Mouse (Mus musculus) thymus, adult 2 months (tissue): ENCODE results near the gene Ehd4. TPM values are rescaled to one million over a fixed set of nuclear protein-coding genes. Genes with fewer than 3 reads are reported as not detected.
A peak's percentile ranks its signal among the peaks of the same experiment; 100 is the strongest.

Source experiments
- DNase-seq: peaks from one replicate; pipeline ENCODE4 v3.0.0; 2021
- H3K27ac ChIP-seq: fragments of 200-500 bp; 2 replicates; pipeline ENCODE4 v1.5.1; 2012; ENCODE audit warnings: low read length, control low read depth; ENCODE audit not compliant: control insufficient read depth, insufficient read depth
- H3K27me3 ChIP-seq: fragments of 200-500 bp; 2 replicates; pipeline ENCODE4 v1.6.1; 2012; ENCODE audit warnings: mild to moderate bottlenecking, low read length, moderate library complexity, mixed read lengths; ENCODE audit not compliant: control insufficient read depth, insufficient read depth
- H3K36me3 ChIP-seq: fragments of 200-500 bp; 2 replicates; pipeline ENCODE4 v1.6.1; 2012; ENCODE audit warnings: mild to moderate bottlenecking, low read length, moderate library complexity; ENCODE audit not compliant: control insufficient read depth, insufficient read depth
- H3K4me1 ChIP-seq: fragments of 200-500 bp; replicated peaks from 2 replicates; pipeline ENCODE4 v1.6.1; 2012; ENCODE audit warnings: low read length; ENCODE audit not compliant: control insufficient read depth, insufficient read depth
- H3K4me3 ChIP-seq: fragments of 200-500 bp; 2 replicates; pipeline ENCODE4 v1.5.1; 2012; ENCODE audit warnings: mild to moderate bottlenecking, low read length, control low read depth, moderate library complexity; ENCODE audit not compliant: control insufficient read depth, insufficient read depth
- CTCF ChIP-seq: fragments of 200-500 bp; IDR thresholded peaks from 2 replicates; pipeline ENCODE4 v1.5.1; 2012; ENCODE audit warnings: mild to moderate bottlenecking, control low read depth, low read length, moderate library complexity, borderline replicate concordance; ENCODE audit not compliant: control insufficient read depth, poor library complexity, insufficient read depth; ENCODE audit errors: extremely low read depth
- POLR2A ChIP-seq: fragments of 200-500 bp; IDR thresholded peaks from 2 replicates; pipeline ENCODE4 v1.6.1; 2012; ENCODE audit warnings: mild to moderate bottlenecking, low read length, control low read depth, moderate library complexity; ENCODE audit not compliant: control insufficient read depth, poor library complexity, insufficient read depth; ENCODE audit errors: extremely low read depth
- WGBS: fragments of 180-500 bp; shearing (Covaris S2); methylation state at CpG from one replicate; pipeline ENCODE4 v1.1.7; 2018; 5-methylcytosine and 5-hydroxymethylcytosine counted together
- polyA plus RNA-seq: library from polyadenylated mRNA; depleted of rRNA; stranded (reverse); fragments of >200 nt; gene quantifications from 2 replicates; pipeline ENCODE4 v1.2.3, GENCODE M21; 2012

The Ehd4 gene
- polyA plus RNA-seq, 1 experiment: 24.3 TPM

- no peak overlapping the region for H3K4me3 ChIP-seq
- no peak for DNase-seq
These were observed 5.0 kb upstream of the Ehd4 start for GRCm38 (mm10) chr2:120159434-120159833.

GRCm38 (mm10) chr2:120158846-120159245, 4.4 kb upstream of the Ehd4 start:
- 13% methylated on average over 1 of the region's 1 CpGs for WGBS
- Histone ChIP-seq H3K4me1 (peaks cover 9% of the 10 kb centered on the region), H3K27ac (no peak overlapping the region), H3K4me3 (no peak overlapping the region), H3K36me3 (no peaks in the 10 kb centered on the region), H3K27me3 (no peaks in the 10 kb centered on the region)
- TF ChIP-seq CTCF: no peak
- TF ChIP-seq POLR2A: no peak
- DNase-seq: peak; percentile 71

More at GRCm38 (mm10) chr2:120159434-120159833, 5.0 kb upstream of the Ehd4 start:
- Histone ChIP-seq H3K27me3 (no peaks in the 10 kb centered on the region), H3K36me3 (no peaks in the 10 kb centered on the region), H3K4me1 (peaks cover 8% of the 10 kb centered on the region), H3K27ac (no peak overlapping the region)
- 93% methylated on average over 2 of the region's 2 CpGs for WGBS
- no peak for TF ChIP-seq CTCF

- Histone ChIP-seq H3K27me3 (no peaks in the 10 kb centered on the region), H3K36me3 (no peaks in the 10 kb centered on the region), H3K4me3 (no peak overlapping the region), H3K4me1 (peaks cover 13% of the 10 kb centered on the region), H3K27ac (no peak overlapping the region; the same call in 1 of the 2 replicates)
- WGBS: 51% methylated on average over 5 of the region's 5 CpGs
- peak; percentile 27 for DNase-seq
- TF ChIP-seq POLR2A (no peak), CTCF (no peak)
These were observed 3.6 kb upstream of the Ehd4 start for GRCm38 (mm10) chr2:120158016-120158415.

DNA sequence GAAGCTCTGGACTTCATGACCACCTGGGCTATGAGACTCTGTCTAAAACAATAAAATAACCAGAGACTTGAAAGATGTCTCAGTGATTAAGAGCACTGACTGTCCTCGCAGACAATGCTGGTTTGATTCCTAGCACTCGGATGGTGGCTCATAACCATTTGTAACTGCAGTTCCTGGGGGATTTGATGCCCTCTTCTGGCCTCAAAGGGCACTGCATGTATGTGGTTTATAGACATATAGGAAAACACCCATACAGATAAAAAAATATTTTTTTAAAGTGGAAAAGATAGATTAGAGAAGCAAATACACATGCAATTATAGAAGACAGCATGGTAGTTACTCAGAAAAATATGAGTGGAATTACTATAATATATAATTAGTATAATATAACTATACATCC, 3.2 kb upstream of the Ehd4 start:
- H3K27me3 ChIP-seq: no peaks in the 10 kb centered on the region
- no peak overlapping the region for H3K4me3 ChIP-seq
- H3K36me3 ChIP-seq: no peaks in the 10 kb centered on the region
- no peak overlapping the region for H3K27ac ChIP-seq
- peaks cover 13% of the 10 kb centered on the region for H3K4me1 ChIP-seq
- no peak for DNase-seq
- TF ChIP-seq POLR2A: no peak
- TF ChIP-seq CTCF: no peak
- 94% methylated on average over 2 of the region's 2 CpGs for WGBS

DNA sequence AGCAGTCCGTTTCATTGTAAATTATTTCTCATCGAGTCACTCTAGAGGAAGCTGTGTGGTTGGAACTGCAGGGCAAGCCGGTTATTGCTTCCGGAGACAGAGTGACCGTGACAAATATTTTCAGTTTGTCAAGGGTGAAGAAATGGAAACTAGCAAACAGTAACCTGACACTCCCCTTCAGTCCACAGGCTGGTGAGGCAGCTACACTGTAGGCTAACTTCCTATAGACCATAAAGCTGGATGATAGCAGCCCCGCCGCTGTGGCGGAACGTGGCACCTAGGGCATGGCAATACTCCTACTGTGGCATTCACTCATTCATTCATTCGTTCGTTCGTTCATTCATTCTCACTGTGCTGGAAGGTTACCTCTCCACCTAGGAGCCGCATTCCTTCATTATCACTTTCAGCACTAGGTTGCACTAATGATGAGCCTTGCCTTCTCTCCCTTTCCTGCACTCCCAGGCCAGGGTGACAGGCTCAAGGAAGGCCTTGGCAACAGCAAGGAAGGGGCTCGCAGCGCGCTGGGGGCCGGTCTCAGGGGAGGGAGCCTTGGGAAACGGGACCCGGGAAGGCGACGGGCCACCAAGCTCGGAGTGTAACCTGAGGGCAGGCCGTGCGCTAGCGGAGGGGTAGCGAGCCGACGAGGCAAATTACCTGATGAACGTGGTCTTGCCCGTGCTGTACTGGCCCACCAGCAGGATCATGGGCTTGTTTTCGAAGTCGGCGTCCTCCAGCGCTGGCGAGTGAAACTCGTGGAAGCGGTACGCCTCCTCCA, 633 bp downstream of the Ehd4 start:
- Histone ChIP-seq H3K4me1 (peaks cover 8% of the 10 kb centered on the region), H3K27ac (no peak overlapping the region), H3K4me3 (peak overlapping the region; percentile 66), H3K36me3 (no peaks in the 10 kb centered on the region), H3K27me3 (no peaks in the 10 kb centered on the region)
- no peak for DNase-seq
- no peak for TF ChIP-seq POLR2A
- no peak for TF ChIP-seq CTCF
- WGBS: under 1% methylated on average over 38 of the region's 38 CpGs

- Histone ChIP-seq H3K27me3 (no peaks in the 10 kb centered on the region), H3K4me3 (no peak overlapping the region), H3K27ac (no peak overlapping the region), H3K36me3 (no peaks in the 10 kb centered on the region), H3K4me1 (peaks cover 5% of the 10 kb centered on the region)
- DNase-seq: no peak
- TF ChIP-seq CTCF (no peak), POLR2A (no peak)
- WGBS: 87% methylated on average over 3 of the region's 3 CpGs
These were observed 3.8 kb downstream of the Ehd4 start for GRCm38 (mm10) chr2:120150571-120150970.

GRCm38 (mm10) chr2:120149634-120150033, 4.8 kb downstream of the Ehd4 start:
- Histone ChIP-seq H3K36me3 (no peaks in the 10 kb centered on the region), H3K4me1 (peaks cover 5% of the 10 kb centered on the region), H3K27ac (no peak overlapping the region), H3K27me3 (no peaks in the 10 kb centered on the region), H3K4me3 (no peak overlapping the region)
- no peak for DNase-seq
- WGBS: 94% methylated on average over 7 of the region's 7 CpGs
- TF ChIP-seq CTCF: no peak
